Mouse (Mus musculus): Measurements from ENCODE around the gene Kcnh1.

- TF ChIP-seq CTCF (IDR thresholded peaks at IDR 0.05; ENCODE audit: low read depth) (no peak), EP300 (IDR thresholded peaks at IDR 0.05; ENCODE audit: low read depth) (no peak)
Observed at GRCm38 (mm10) chr1:192421377-192422166, 231.0 kb downstream of the Kcnh1 start.

Data from liver, postnatal 0 days (tissue).